ENCODE assay signal across 8 mouse cellular contexts in genomic region chr9:70207981-70208521, GRCm38 (mm10). TPM values are rescaled to one million over a fixed set of nuclear protein-coding genes. Genes with fewer than 3 reads are reported as not detected.
DNase-seq lines count a peak whose midpoint lies in the region; ATAC-seq and TF ChIP-seq lines count a peak whose summit lies in the region.

No protein-coding gene starts in this region.

- no peaks in the 10 kb centered on the region for H3K36me3 ChIP-seq in heart, adult 2 months (ENCODE audit: control insufficient read depth, insufficient read depth, low read length)
- H3K36me3 ChIP-seq in intestine, postnatal 0 days (ENCODE audit: control insufficient read depth, insufficient read depth): no peaks in the 10 kb centered on the region; the same call in 1 of the 2 replicates
- no peaks in the 10 kb centered on the region for H3K36me3 ChIP-seq in lung, embryonic 14.5 days (ENCODE audit: insufficient read depth)

- peak overlapping the region; percentile 91 for H3K4me2 ChIP-seq in intestine, postnatal 0 days (replicated peaks; ENCODE audit: low read depth)
- H3K4me2 ChIP-seq in lung, embryonic 14.5 days: peak overlapping the region; percentile 98

- intact Hi-C loops in heart, adult 2 months (cut with DNase I): loop anchor here (1.0 to 2.0 kb wide), 5 partner anchors 52 to 295 kb away; partner anchors contain the start of gene Rnf111
- intact Hi-C loops in left cerebral cortex, postnatal 14 days (cut with DNase I): loop anchor here (5.0 kb wide), 3 partner anchors 66 to 179 kb away; partner anchors contain the start of gene Fam81a

- TF ChIP-seq EP300 in heart, adult 2 months (IDR thresholded peaks at IDR 0.05; ENCODE audit: insufficient read depth, low read depth, low read length): no peak

- peak; percentile 26 for TF ChIP-seq CTCF in heart, adult 2 months (IDR thresholded peaks at IDR 0.05)
- peak; percentile 46 for TF ChIP-seq CTCF in intestine, postnatal 0 days (IDR thresholded peaks at IDR 0.05; ENCODE audit: low read depth)
- no peak for TF ChIP-seq CTCF in lung, embryonic 14.5 days (IDR thresholded peaks at IDR 0.05; ENCODE audit: low read depth)

- peak; percentile 16 to 60 for DNase-seq in urinary bladder, adult 18-20 months (ENCODE audit: low spot score in 2 of 2)
- DNase-seq in urinary bladder, postnatal 10 days (ENCODE audit: low spot score): no peak
- peak; percentile 24 for DNase-seq in embryo, embryonic 10 days (ENCODE audit: low spot score)
- peak; percentile 71 to 77 for DNase-seq in heart, adult 2 months
- DNase-seq in lung, embryonic 14.5 days: peak; percentile 79
- peak; percentile 39 for DNase-seq in retina, embryonic 14.5 days (ENCODE audit: low spot score)
- no peak for DNase-seq in left cerebral cortex, postnatal 14 days (ENCODE audit: low spot score in 2 of 2)

- H3K9me3 ChIP-seq in intestine, postnatal 0 days (ENCODE audit: control insufficient read depth): no peaks in the 10 kb centered on the region
- no peaks in the 10 kb centered on the region for H3K9me3 ChIP-seq in lung, embryonic 14.5 days (ENCODE audit: low read depth, low read length)

- WGBS in heart, adult 2 months: under 1% methylated on average over 26 of the region's 26 CpGs
- WGBS in intestine, postnatal 0 days: 0% methylated on average over 26 of the region's 26 CpGs
- WGBS in lung, embryonic 14.5 days: under 1% methylated on average over 26 of the region's 26 CpGs

- TF ChIP-seq POLR2A in heart, adult 2 months (IDR thresholded peaks at IDR 0.05; ENCODE audit: insufficient read depth, low read depth, low read length): no peak

- H3K4me3 ChIP-seq in heart, adult 2 months: peak overlapping the region; percentile 89
- peak overlapping the region; percentile 68 for H3K4me3 ChIP-seq in intestine, postnatal 0 days (ENCODE audit: low read depth, low read length)
- H3K4me3 ChIP-seq in lung, embryonic 14.5 days (ENCODE audit: low read depth, low read length): peak overlapping the region; percentile 74

- H3K9ac ChIP-seq in heart, adult 2 months (ENCODE audit: low read depth, low read length): peak overlapping the region; percentile 76
- peak overlapping the region; percentile 70 for H3K9ac ChIP-seq in intestine, postnatal 0 days (ENCODE audit: low read depth, low read length)
- H3K9ac ChIP-seq in lung, embryonic 14.5 days: peak overlapping the region; percentile 70

- ATAC-seq in intestine, postnatal 0 days: peak; percentile 24; the same call in 1 of the 2 replicates
- peak; percentile 64 for ATAC-seq in lung, embryonic 14.5 days (ENCODE audit: insufficient read depth)

- H3K79me2 ChIP-seq in heart, adult 2 months (replicated peaks; ENCODE audit: control insufficient read depth, insufficient read depth, low read length): peaks cover 2% of the 10 kb centered on the region; the same call in 1 of the 2 replicates

- H3K27me3 ChIP-seq in heart, adult 2 months (ENCODE audit: control insufficient read depth, insufficient read depth, low read length): no peaks in the 10 kb centered on the region
- H3K27me3 ChIP-seq in intestine, postnatal 0 days (replicated peaks; ENCODE audit: control insufficient read depth, insufficient read depth, low read length): no peaks in the 10 kb centered on the region
- no peaks in the 10 kb centered on the region for H3K27me3 ChIP-seq in lung, embryonic 14.5 days (ENCODE audit: insufficient read depth, low read length)

- H3K4me1 ChIP-seq in heart, adult 2 months (ENCODE audit: control insufficient read depth, insufficient read depth, low read length): peaks cover 6% of the 10 kb centered on the region
- H3K4me1 ChIP-seq in intestine, postnatal 0 days (replicated peaks; ENCODE audit: control insufficient read depth, insufficient read depth, low read length): peaks cover 6% of the 10 kb centered on the region; the same call in 1 of the 2 replicates
- peaks cover 6% of the 10 kb centered on the region; the same call in 1 of the 2 replicates for H3K4me1 ChIP-seq in lung, embryonic 14.5 days (ENCODE audit: insufficient read depth)

- peak overlapping the region; percentile 98 for H3K27ac ChIP-seq in heart, adult 2 months
- peak overlapping the region; percentile 76 for H3K27ac ChIP-seq in intestine, postnatal 0 days (ENCODE audit: low read depth, low read length)
- H3K27ac ChIP-seq in lung, embryonic 14.5 days (ENCODE audit: low read depth): peak overlapping the region; percentile 92

RNA-seq across cellular contexts. Expression of gene Myo1e, which starts 0.9 kb away (rescaled TPM):
- 10 to 100 TPM in 1 of 2 experiments, 1 to 10 TPM in 1; 8.5 to 11.3 TPM for total RNA-seq in heart, adult 2 months (2021)
- 3.9 and 5.8 TPM in 2 replicates for polyA plus RNA-seq in heart, adult 2 months (2012; rRNA removed)
- polyA plus RNA-seq in intestine, postnatal 0 days (2015; fragmentation: Nextera tagmentation; extraction: Ambion mirVana): 15.2 and 16.2 TPM in 2 replicates
- 27.6 and 31.4 TPM in 2 replicates for polyA plus RNA-seq in lung, embryonic 14.5 days (2014; fragmentation: Nextera tagmentation; extraction: Ambion mirVana)
- 10 to 100 TPM; 12.3 to 13.7 TPM for total RNA-seq in left cerebral cortex, postnatal 14 days (2021)

Comparison
In these comparisons a context has a peak if more than half of its experiments do, and no peak if none do; other contexts are left out.
1. DNase-seq: peak in urinary bladder, adult 18-20 months (2 of 2), embryo, embryonic 10 days (single experiment), heart, adult 2 months (2 of 2), lung, embryonic 14.5 days (single experiment) and retina, embryonic 14.5 days (single experiment); none in urinary bladder, postnatal 10 days (single experiment) and left cerebral cortex, postnatal 14 days (0 of 2).
2. Peak in every context shown above with its lines, with median percentiles within 50 percentile points of each other: H3K27ac ChIP-seq, H3K4me3 ChIP-seq and H3K9ac ChIP-seq.